Mouse (Mus musculus) embryonic fibroblast, embryonic 13.5 days (primary cell): ENCODE measurements around the gene Baz2b.

Experiments used
- CTCF ChIP-seq: IDR thresholded peaks from 2 replicates; pipeline ENCODE4 v1.5.1; 2011; ENCODE audit warnings: mild to moderate bottlenecking, control low read depth, low read length, moderate library complexity, borderline replicate concordance; ENCODE audit not compliant: insufficient read depth
- POLR2A ChIP-seq: IDR thresholded peaks from 2 replicates; pipeline ENCODE4 v1.6.1; 2011; ENCODE audit warnings: low read depth, mild to moderate bottlenecking, control low read depth, low read length, moderate library complexity

DNA sequence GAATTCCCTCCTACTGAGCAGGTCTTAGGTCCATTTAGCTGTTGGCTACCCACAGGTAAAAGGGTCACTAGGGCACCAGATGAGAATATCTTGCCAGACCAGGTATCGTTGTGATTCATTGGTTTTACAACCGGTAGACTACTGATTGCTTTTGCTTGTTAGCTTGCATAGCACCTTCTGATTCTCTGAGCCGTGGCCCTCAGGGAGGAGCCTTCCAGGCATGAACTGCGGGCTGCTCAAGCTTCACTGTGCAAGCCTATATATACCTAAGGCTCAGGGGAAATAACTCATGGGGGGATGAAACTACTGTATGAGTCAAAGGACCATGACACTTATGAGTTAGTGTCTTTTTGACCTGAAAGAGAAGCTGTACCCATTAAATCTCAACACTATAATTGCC is 42.8 kb downstream of the Baz2b start:
- TF ChIP-seq POLR2A (no peak), CTCF (no peak)
